Mouse (Mus musculus): ENCODE measurements around the gene Phlda3. TPM values are rescaled to one million over a fixed set of nuclear protein-coding genes. Genes with fewer than 3 reads are reported as not detected.

Phlda3 gene
- polyA plus RNA-seq, 1 experiment from 2014 or later, result 62.8 TPM

DNA sequence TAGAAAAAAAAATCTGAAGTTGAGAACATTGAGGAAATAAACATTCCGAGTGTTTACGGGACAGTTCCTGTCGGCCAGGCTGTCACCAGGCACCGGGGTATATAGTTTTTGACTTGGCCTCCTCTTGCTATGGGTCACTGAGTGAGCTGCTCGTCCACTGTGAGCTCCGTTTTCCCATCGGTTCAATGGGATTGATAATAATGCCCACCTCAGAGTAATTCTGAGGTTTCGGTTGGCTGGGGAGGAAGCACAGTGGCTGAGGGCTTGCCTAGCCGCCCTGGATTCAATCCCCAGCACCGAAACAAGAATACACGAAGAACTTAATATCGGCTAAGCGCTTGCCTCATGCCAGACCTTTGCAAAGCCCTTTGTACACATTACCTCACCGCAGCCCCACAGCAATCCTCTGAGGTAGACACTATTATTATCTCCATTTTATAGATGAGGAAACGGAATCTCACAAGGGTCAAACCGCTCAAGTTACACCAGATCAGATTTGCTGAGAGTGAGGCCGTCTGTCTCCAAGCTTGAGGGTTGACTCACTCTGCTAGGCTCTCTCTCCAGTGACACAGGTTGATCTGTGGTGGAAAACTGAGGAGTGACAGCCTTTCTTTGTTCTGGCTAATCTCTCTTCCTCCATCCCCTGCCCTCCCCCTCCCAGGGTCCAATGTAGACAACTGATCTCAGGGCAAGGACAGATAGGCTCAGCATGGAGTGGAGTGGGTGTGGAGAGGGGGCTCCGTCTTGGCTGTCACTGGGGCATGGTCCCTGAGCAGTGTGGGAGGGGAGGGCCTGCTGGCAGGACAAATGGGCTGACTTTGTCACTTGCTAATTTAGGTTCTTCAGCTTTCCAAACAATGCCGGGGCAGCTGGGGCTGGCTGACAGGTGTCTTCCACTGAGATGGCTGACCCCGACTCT, 28.6 kb downstream of the Phlda3 start:
- H3K4me1 ChIP-seq (replicated peaks; ENCODE audit: control insufficient read depth, insufficient read depth, low read length), result peaks cover 17% of the 10 kb centered on the region
- H3K4me2 ChIP-seq (ENCODE audit: low read depth, low read length), result peak overlapping the region; percentile 61
- no peaks in the 10 kb centered on the region for H3K36me3 ChIP-seq (ENCODE audit: control insufficient read depth, insufficient read depth, low read length)
- 14% methylated on average over 20 of the region's 20 CpGs for WGBS
- H3K27me3 ChIP-seq (ENCODE audit: control insufficient read depth, insufficient read depth, low read depth, low read length), result no peaks in the 10 kb centered on the region
- peak overlapping the region; percentile 73 for H3K27ac ChIP-seq (ENCODE audit: low read length)
- peak; percentile 26 for ATAC-seq (ENCODE audit: low read depth)
- H3K9ac ChIP-seq (ENCODE audit: low read length), result peak overlapping the region; percentile 29
- no peaks in the 10 kb centered on the region for H3K9me3 ChIP-seq (ENCODE audit: control insufficient read depth, low read length)
- peak overlapping the region; percentile 33 for H3K4me3 ChIP-seq (ENCODE audit: low read length)

DNA sequence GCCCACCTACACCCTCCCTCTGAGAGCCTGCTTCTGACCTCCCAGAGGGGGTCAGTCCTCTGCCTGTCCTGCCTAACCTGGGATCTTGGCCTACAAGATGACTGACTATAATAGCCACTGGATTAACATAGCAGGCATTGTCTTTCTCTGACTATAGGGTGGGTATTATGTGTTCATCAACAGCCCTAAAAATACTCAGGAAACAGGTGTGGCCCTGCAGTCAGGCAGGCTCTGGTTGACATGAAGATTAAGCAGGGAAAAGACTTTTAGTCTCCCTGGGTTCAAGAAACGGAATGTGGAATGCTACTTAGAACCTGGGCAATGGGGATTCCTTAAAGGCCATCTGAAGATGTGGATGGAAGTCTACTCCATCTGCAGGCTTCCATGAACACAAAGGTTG, 32.6 kb downstream of the Phlda3 start:
- no peak overlapping the region for H3K9ac ChIP-seq (ENCODE audit: low read length)
- no peaks in the 10 kb centered on the region for H3K36me3 ChIP-seq (ENCODE audit: control insufficient read depth, insufficient read depth, low read length)
- no peak overlapping the region for H3K27ac ChIP-seq (ENCODE audit: low read length)
- peaks cover 26% of the 10 kb centered on the region for H3K4me1 ChIP-seq (replicated peaks; ENCODE audit: control insufficient read depth, insufficient read depth, low read length)
- no peaks in the 10 kb centered on the region for H3K27me3 ChIP-seq (ENCODE audit: control insufficient read depth, insufficient read depth, low read depth, low read length)
- H3K9me3 ChIP-seq (ENCODE audit: control insufficient read depth, low read length), result no peaks in the 10 kb centered on the region
- ATAC-seq (ENCODE audit: low read depth), result no peak
- 71% methylated on average over 1 of the region's 1 CpGs for WGBS
- no peak overlapping the region for H3K4me3 ChIP-seq (ENCODE audit: low read length)
- H3K4me2 ChIP-seq (ENCODE audit: low read depth, low read length), result no peak overlapping the region

DNA sequence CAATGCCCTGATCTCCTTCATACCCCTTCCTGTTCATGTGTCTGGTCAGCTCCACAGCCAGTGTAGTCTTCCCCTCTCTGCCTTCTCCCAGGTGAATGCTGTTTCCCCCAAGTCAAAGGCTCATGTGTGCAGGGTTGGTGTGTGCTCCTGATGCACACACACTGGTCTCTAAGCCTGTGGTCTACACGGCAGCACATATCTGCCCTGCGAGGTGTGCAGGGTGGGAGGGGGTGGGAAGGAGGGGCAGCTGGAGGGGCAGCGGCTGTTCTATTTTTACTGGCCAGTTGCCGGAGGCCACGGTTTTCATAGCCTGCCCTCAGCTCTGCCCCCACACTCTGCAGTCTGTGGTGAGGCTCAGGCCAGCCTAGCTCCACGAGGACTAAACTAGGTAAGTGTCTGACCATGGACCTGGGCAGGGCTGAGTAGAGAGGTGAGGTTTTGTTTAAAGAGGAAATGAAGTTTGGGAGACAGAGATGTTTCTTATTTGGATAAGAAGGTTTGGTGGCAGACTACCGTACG, 33.2 kb downstream of the Phlda3 start:
- Histone ChIP-seq H3K4me2 (ENCODE audit: low read depth, low read length) (no peak overlapping the region), H3K36me3 (ENCODE audit: control insufficient read depth, insufficient read depth, low read length) (no peaks in the 10 kb centered on the region), H3K27ac (ENCODE audit: low read length) (no peak overlapping the region), H3K4me3 (ENCODE audit: low read length) (no peak overlapping the region), H3K9me3 (ENCODE audit: control insufficient read depth, low read length) (no peaks in the 10 kb centered on the region), H3K27me3 (ENCODE audit: control insufficient read depth, insufficient read depth, low read depth, low read length) (no peaks in the 10 kb centered on the region), H3K4me1 (replicated peaks; ENCODE audit: control insufficient read depth, insufficient read depth, low read length) (peaks cover 19% of the 10 kb centered on the region), H3K9ac (ENCODE audit: low read length) (no peak overlapping the region)
- 49% methylated on average over 8 of the region's 8 CpGs for WGBS
- no peak for ATAC-seq (ENCODE audit: low read depth)

DNA sequence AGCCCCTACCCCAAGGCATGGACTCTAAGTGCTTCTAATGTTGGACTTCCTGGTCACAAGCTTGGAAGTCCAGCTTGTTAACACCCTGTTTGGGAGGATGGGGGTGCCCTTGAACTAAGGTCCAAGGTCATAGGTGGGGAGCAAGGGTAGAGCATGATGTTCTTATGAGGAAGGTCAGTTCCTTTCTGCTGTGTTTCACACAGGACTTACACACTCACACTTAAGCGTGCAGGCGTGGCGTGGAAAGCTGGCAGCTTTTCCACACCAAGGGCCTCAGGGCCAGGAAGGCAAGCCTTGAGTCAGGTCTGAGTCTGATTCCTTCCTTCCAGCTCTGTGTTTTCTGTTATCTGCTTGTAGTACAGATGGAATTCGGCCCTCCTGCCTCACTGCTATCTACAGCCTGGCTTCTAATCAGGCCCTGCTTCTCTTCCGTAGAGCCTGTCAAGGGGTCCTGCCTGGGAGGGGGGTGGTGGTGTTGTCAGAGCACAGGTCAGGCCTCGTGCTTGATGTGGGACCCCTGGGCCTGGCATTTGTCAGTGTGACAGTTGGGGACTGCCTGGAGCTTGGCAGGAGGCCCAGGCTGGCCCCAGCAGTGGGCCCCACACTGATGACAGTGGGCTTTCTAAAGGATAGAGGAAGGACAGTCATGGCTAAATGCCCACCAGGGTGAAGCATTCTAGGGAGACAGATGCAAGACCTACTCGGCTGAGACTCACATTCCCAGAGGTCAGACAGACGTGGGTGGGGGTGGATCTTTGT, 34.5 kb downstream of the Phlda3 start:
- no peaks in the 10 kb centered on the region for H3K36me3 ChIP-seq (ENCODE audit: control insufficient read depth, insufficient read depth, low read length)
- H3K4me2 ChIP-seq (ENCODE audit: low read depth, low read length), result no peak overlapping the region
- no peaks in the 10 kb centered on the region for H3K9me3 ChIP-seq (ENCODE audit: control insufficient read depth, low read length)
- peak overlapping the region; percentile 27; the same call in 1 of the 2 replicates for H3K27ac ChIP-seq (ENCODE audit: low read length)
- peaks cover 13% of the 10 kb centered on the region for H3K4me1 ChIP-seq (replicated peaks; ENCODE audit: control insufficient read depth, insufficient read depth, low read length)
- WGBS, result 29% methylated on average over 8 of the region's 8 CpGs
- H3K27me3 ChIP-seq (ENCODE audit: control insufficient read depth, insufficient read depth, low read depth, low read length), result no peaks in the 10 kb centered on the region
- ATAC-seq (ENCODE audit: low read depth), result peak; percentile 83
- H3K9ac ChIP-seq (ENCODE audit: low read length), result no peak overlapping the region; the same call in 1 of the 2 replicates
- no peak overlapping the region for H3K4me3 ChIP-seq (ENCODE audit: low read length)

DNA sequence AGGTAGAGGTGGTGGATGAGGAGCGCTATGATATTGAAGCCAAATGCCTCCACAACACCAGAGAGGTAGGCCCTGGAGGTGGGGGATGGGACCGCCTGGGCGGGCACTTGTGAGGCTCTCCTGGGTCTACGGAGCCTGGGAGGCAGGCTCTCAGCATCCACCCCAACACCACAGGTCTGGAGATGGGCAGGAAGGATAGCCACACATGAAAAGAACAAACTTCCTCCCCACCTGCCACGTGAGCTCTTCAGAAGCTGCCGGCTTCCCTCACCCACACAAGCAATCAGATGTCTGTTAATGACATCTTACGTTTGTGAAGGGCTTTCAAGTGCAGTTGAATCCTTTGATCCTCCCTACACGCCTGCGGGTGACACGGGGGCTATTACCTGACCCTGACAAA, 41.6 kb downstream of the Phlda3 start:
- WGBS, result 19% methylated on average over 10 of the region's 10 CpGs

DNA sequence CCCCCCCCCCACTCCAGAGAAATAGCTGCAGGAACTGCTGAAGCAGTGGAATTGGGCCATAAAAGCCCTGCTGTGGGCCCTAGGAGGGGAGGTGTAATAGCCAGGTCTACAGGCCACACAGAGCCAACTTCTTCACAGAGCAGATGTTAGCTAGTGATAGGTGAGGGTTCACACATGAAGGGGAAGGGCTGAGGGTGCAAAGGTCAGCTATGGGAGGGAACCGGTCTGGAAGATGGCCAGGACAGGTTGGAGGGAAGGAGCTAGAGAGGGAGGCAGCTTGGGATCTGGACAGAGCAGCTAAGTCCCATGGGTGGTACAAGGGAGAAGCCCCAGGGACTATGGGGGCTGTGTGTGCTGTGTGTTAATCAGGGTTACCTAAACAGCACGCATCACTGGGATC, 44.3 kb downstream of the Phlda3 start:
- Histone ChIP-seq H3K27me3 (ENCODE audit: control insufficient read depth, insufficient read depth, low read depth, low read length) (no peaks in the 10 kb centered on the region), H3K4me3 (ENCODE audit: low read length) (no peak overlapping the region), H3K36me3 (ENCODE audit: control insufficient read depth, insufficient read depth, low read length) (no peaks in the 10 kb centered on the region), H3K4me1 (replicated peaks; ENCODE audit: control insufficient read depth, insufficient read depth, low read length) (no peaks in the 10 kb centered on the region; the same call in 1 of the 2 replicates), H3K4me2 (ENCODE audit: low read depth, low read length) (no peak overlapping the region), H3K9ac (ENCODE audit: low read length) (no peak overlapping the region), H3K9me3 (ENCODE audit: control insufficient read depth, low read length) (no peaks in the 10 kb centered on the region), H3K27ac (ENCODE audit: low read length) (no peak overlapping the region)
- no peak for ATAC-seq (ENCODE audit: low read depth)
- WGBS, result 70% methylated on average over 2 of the region's 2 CpGs

More for the DNA sequence above, 41.6 kb downstream of the Phlda3 start:
- Histone ChIP-seq H3K27me3 (ENCODE audit: control insufficient read depth, insufficient read depth, low read depth, low read length) (no peaks in the 10 kb centered on the region), H3K4me2 (ENCODE audit: low read depth, low read length) (no peak overlapping the region), H3K36me3 (ENCODE audit: control insufficient read depth, insufficient read depth, low read length) (no peaks in the 10 kb centered on the region), H3K4me3 (ENCODE audit: low read length) (no peak overlapping the region), H3K9ac (ENCODE audit: low read length) (no peak overlapping the region), H3K27ac (ENCODE audit: low read length) (no peak overlapping the region), H3K4me1 (replicated peaks; ENCODE audit: control insufficient read depth, insufficient read depth, low read length) (no peaks in the 10 kb centered on the region; the same call in 1 of the 2 replicates), H3K9me3 (ENCODE audit: control insufficient read depth, low read length) (no peaks in the 10 kb centered on the region)
- 0 out of 2 replicates have a peak, but pooled peaks have one; percentile 9 for ATAC-seq (ENCODE audit: low read depth)

DNA sequence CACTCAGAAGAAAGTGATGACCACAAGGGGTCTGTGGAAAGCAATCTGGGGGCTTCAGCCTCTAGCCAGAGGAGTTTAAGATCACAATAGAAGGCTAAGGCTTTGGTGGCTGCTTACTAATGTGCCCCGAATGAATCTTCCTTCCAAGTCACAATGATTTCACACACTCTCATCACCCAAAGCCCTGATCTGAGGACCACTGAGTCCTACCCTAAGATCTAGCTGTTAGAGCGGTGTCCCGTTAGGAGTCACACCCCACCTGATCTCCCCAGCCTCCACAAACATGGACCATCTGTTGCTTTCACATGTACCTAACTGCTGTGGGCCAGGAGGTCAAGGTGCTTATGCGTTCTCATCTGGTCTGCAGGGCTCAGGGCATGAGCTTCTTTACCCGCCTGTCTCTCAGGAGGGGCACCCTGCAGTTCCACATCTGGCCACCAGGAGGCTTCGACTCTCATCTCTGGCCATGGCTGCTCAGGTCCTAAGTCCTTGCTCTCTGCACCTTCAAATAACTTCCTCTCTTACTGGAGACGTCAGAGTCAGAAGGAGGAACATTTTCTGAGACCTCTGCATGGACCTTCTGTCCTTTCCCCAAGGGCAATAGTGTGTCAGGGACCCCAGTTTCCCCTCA, 45.2 kb downstream of the Phlda3 start:
- Histone ChIP-seq H3K4me3 (ENCODE audit: low read length) (no peak overlapping the region), H3K4me2 (ENCODE audit: low read depth, low read length) (no peak overlapping the region), H3K9ac (ENCODE audit: low read length) (no peak overlapping the region), H3K27ac (ENCODE audit: low read length) (no peak overlapping the region), H3K4me1 (replicated peaks; ENCODE audit: control insufficient read depth, insufficient read depth, low read length) (no peaks in the 10 kb centered on the region; the same call in 1 of the 2 replicates), H3K27me3 (ENCODE audit: control insufficient read depth, insufficient read depth, low read depth, low read length) (no peaks in the 10 kb centered on the region), H3K9me3 (ENCODE audit: control insufficient read depth, low read length) (no peaks in the 10 kb centered on the region), H3K36me3 (ENCODE audit: control insufficient read depth, insufficient read depth, low read length) (no peaks in the 10 kb centered on the region)
- 30% methylated on average over 7 of the region's 7 CpGs for WGBS
- ATAC-seq (ENCODE audit: low read depth), result peak; percentile 58; the same call in 1 of the 2 replicates

DNA sequence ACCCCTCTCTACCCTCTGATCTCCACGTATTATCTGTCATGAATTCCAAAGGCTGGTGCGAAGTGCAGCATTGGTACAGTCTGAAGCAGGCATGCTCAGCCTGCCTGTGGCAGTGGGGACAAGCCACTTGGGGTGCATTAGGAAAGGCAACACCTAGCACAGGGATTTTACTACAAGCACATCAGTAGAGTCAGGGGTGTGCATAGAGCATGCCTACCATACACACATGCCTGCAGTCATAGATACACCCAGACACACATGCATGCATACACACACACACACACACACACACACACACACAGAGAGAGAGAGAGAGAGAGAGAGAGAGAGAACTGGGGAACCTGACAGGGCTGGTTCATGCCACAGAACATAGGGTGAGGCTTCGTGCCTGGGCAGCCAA, 46.3 kb downstream of the Phlda3 start:
- Histone ChIP-seq H3K9ac (ENCODE audit: low read length) (no peak overlapping the region), H3K9me3 (ENCODE audit: control insufficient read depth, low read length) (no peaks in the 10 kb centered on the region), H3K4me2 (ENCODE audit: low read depth, low read length) (no peak overlapping the region), H3K36me3 (ENCODE audit: control insufficient read depth, insufficient read depth, low read length) (no peaks in the 10 kb centered on the region), H3K27ac (ENCODE audit: low read length) (no peak overlapping the region), H3K27me3 (ENCODE audit: control insufficient read depth, insufficient read depth, low read depth, low read length) (peaks cover 6% of the 10 kb centered on the region; the same call in 1 of the 2 replicates), H3K4me1 (replicated peaks; ENCODE audit: control insufficient read depth, insufficient read depth, low read length) (no peaks in the 10 kb centered on the region; the same call in 1 of the 2 replicates), H3K4me3 (ENCODE audit: low read length) (no peak overlapping the region)
- no peak for ATAC-seq (ENCODE audit: low read depth)
- WGBS, result 67% methylated on average over 3 of the region's 3 CpGs
